Mouse (Mus musculus) heart, embryonic 11.5 days (tissue): ENCODE measurements around the gene Tmeff1. TPM values are rescaled to one million over a fixed set of nuclear protein-coding genes. Genes with fewer than 3 reads are reported as not detected.

Experiments
- ATAC-seq: fragments of 200-750 bp; cut with Nextera tagmentation; replicated peaks from 2 replicates; pipeline ENCODE4 v1.8.0; 2017; ENCODE audit warnings: moderate library complexity; ENCODE audit not compliant: insufficient number of reproducible peaks, low FRiP score, low TSS enrichment
- H3K27ac ChIP-seq: fragments of 300-500 bp; sonication (generic); 2 replicates; pipeline ENCODE4 v1.5.1; 2014; ENCODE audit warnings: mild to moderate bottlenecking, low read depth, low read length
- H3K27me3 ChIP-seq: fragments of 300-500 bp; sonication (generic); 2 replicates; pipeline ENCODE4 v1.6.1; 2014; ENCODE audit warnings: mild to moderate bottlenecking, low read length, mixed read lengths; ENCODE audit not compliant: control insufficient read depth, insufficient read depth
- H3K36me3 ChIP-seq: fragments of 300-500 bp; sonication (generic); 2 replicates; pipeline ENCODE4 v1.6.1; 2014; ENCODE audit warnings: mild to moderate bottlenecking, low read length, moderate library complexity, mixed read lengths; ENCODE audit not compliant: control insufficient read depth, insufficient read depth
- H3K4me1 ChIP-seq: fragments of 300-500 bp; sonication (generic); 2 replicates; pipeline ENCODE4 v1.6.1; 2014; ENCODE audit warnings: low read length; ENCODE audit not compliant: control insufficient read depth, insufficient read depth
- H3K4me2 ChIP-seq: fragments of 300-500 bp; sonication (generic); 2 replicates; pipeline ENCODE4 v1.6.1; 2014; ENCODE audit warnings: mild to moderate bottlenecking, moderate library complexity
- H3K4me3 ChIP-seq: fragments of 300-500 bp; sonication (generic); 2 replicates; pipeline ENCODE4 v1.5.1; 2014; ENCODE audit warnings: low read depth, low read length
- H3K9ac ChIP-seq: fragments of 300-500 bp; sonication (generic); 2 replicates; pipeline ENCODE4 v1.6.1; 2014; ENCODE audit warnings: mild to moderate bottlenecking, low read depth, low read length, moderate library complexity
- H3K9me3 ChIP-seq: fragments of 300-500 bp; sonication (generic); replicated peaks from 2 replicates; pipeline ENCODE4 v1.6.1; 2016; ENCODE audit warnings: low read length; ENCODE audit not compliant: control insufficient read depth
- WGBS: fragments of 180-500 bp; shearing (Covaris S2); extraction: QIAGEN DNeasy Blood & Tissue Kit; methylation state at CpG from one replicate; pipeline ENCODE4 v1.1.7; 2014; ENCODE audit not compliant: insufficient replicate concordance; 5-methylcytosine and 5-hydroxymethylcytosine counted together
- polyA plus RNA-seq: library from polyadenylated mRNA; unstranded; fragments of >200 nt; fragmentation: Nextera tagmentation; extraction: Ambion mirVana; gene quantifications from 2 replicates; pipeline ENCODE4 v1.2.1, GENCODE M21; 2014

Tmeff1 gene
- polyA plus RNA-seq, 1 experiment from 2014 or later: 51.2 TPM

- Histone ChIP-seq H3K27ac (no peak overlapping the region), H3K9me3 (no peaks in the 10 kb centered on the region), H3K36me3 (peaks cover 8% of the 10 kb centered on the region; the same call in 1 of the 2 replicates), H3K4me1 (no peaks in the 10 kb centered on the region), H3K9ac (no peak overlapping the region), H3K27me3 (no peaks in the 10 kb centered on the region), H3K4me3 (no peak overlapping the region), H3K4me2 (no peak overlapping the region)
- ATAC-seq: no peak
- 16% methylated on average over 3 of the region's 3 CpGs for WGBS
Observed at GRCm38 (mm10) chr4:48555729-48556128, 29.2 kb upstream of the Tmeff1 start.

- no peaks in the 10 kb centered on the region for H3K9me3 ChIP-seq
- WGBS: 87% methylated on average over 14 of the region's 14 CpGs
- no peak overlapping the region for H3K27ac ChIP-seq
- no peaks in the 10 kb centered on the region for H3K4me1 ChIP-seq
- H3K27me3 ChIP-seq: no peaks in the 10 kb centered on the region
- H3K36me3 ChIP-seq: peaks cover 6% of the 10 kb centered on the region; the same call in 1 of the 2 replicates
- H3K4me3 ChIP-seq: no peak overlapping the region
- no peak overlapping the region for H3K4me2 ChIP-seq
- H3K9ac ChIP-seq: no peak overlapping the region
- ATAC-seq: no peak
Observed at GRCm38 (mm10) chr4:48559652-48560051, 25.3 kb upstream of the Tmeff1 start.

GRCm38 (mm10) chr4:48561824-48562223 lies 23.1 kb upstream of the Tmeff1 start:
- H3K4me2 ChIP-seq: no peak overlapping the region
- 89% methylated on average over 8 of the region's 8 CpGs for WGBS
- no peak overlapping the region for H3K9ac ChIP-seq
- no peak overlapping the region for H3K27ac ChIP-seq
- no peaks in the 10 kb centered on the region for H3K9me3 ChIP-seq
- no peak overlapping the region for H3K4me3 ChIP-seq
- no peak for ATAC-seq
- H3K36me3 ChIP-seq: peaks cover 6% of the 10 kb centered on the region; the same call in 1 of the 2 replicates
- H3K27me3 ChIP-seq: no peaks in the 10 kb centered on the region
- H3K4me1 ChIP-seq: 0 out of 2 replicates have a peak, but pooled peaks cover 2% of the 10 kb centered on the region

GRCm38 (mm10) chr4:48564962-48565361 lies 20.0 kb upstream of the Tmeff1 start:
- Histone ChIP-seq H3K36me3 (0 out of 2 replicates have a peak, but pooled peaks cover 4% of the 10 kb centered on the region), H3K4me1 (peaks cover 8% of the 10 kb centered on the region), H3K27ac (no peak overlapping the region), H3K4me3 (no peak overlapping the region), H3K27me3 (no peaks in the 10 kb centered on the region), H3K9ac (no peak overlapping the region), H3K9me3 (no peaks in the 10 kb centered on the region), H3K4me2 (no peak overlapping the region)
- no peak for ATAC-seq

GRCm38 (mm10) chr4:48576361-48576760 lies 8.6 kb upstream of the Tmeff1 start:
- H3K4me1 ChIP-seq: peaks cover 2% of the 10 kb centered on the region; the same call in 1 of the 2 replicates
- H3K36me3 ChIP-seq: no peaks in the 10 kb centered on the region
- no peak for ATAC-seq
- no peaks in the 10 kb centered on the region for H3K9me3 ChIP-seq
- H3K27me3 ChIP-seq: no peaks in the 10 kb centered on the region
- WGBS: 83% methylated on average over 7 of the region's 7 CpGs
- H3K27ac ChIP-seq: no peak overlapping the region
- H3K4me3 ChIP-seq: no peak overlapping the region
- H3K9ac ChIP-seq: no peak overlapping the region
- H3K4me2 ChIP-seq: no peak overlapping the region

- Histone ChIP-seq H3K9me3 (no peaks in the 10 kb centered on the region), H3K27ac (no peak overlapping the region), H3K4me1 (peaks cover 3% of the 10 kb centered on the region; the same call in 1 of the 2 replicates), H3K4me3 (no peak overlapping the region), H3K9ac (no peak overlapping the region), H3K27me3 (no peaks in the 10 kb centered on the region), H3K4me2 (no peak overlapping the region), H3K36me3 (no peaks in the 10 kb centered on the region)
- no peak for ATAC-seq
- 78% methylated on average over 1 of the region's 1 CpGs for WGBS
Observed at GRCm38 (mm10) chr4:48577831-48578230, 7.1 kb upstream of the Tmeff1 start.

GRCm38 (mm10) chr4:48578399-48578798 lies 6.6 kb upstream of the Tmeff1 start:
- Histone ChIP-seq H3K9ac (no peak overlapping the region), H3K4me1 (peaks cover 3% of the 10 kb centered on the region; the same call in 1 of the 2 replicates), H3K36me3 (no peaks in the 10 kb centered on the region), H3K27ac (no peak overlapping the region), H3K27me3 (no peaks in the 10 kb centered on the region), H3K4me2 (no peak overlapping the region), H3K4me3 (no peak overlapping the region), H3K9me3 (no peaks in the 10 kb centered on the region)
- 52% methylated on average over 4 of the region's 4 CpGs for whole genome bisulfite sequencing
- ATAC-seq: no peak

GRCm38 (mm10) chr4:48579475-48580110 lies 5.4 kb upstream of the Tmeff1 start:
- Histone ChIP-seq H3K4me1 (peaks cover 3% of the 10 kb centered on the region; the same call in 1 of the 2 replicates), H3K9ac (no peak overlapping the region), H3K4me3 (no peak overlapping the region), H3K4me2 (no peak overlapping the region), H3K27me3 (no peaks in the 10 kb centered on the region), H3K27ac (no peak overlapping the region), H3K9me3 (no peaks in the 10 kb centered on the region), H3K36me3 (no peaks in the 10 kb centered on the region)
- 60% methylated on average over 6 of the region's 6 CpGs for WGBS
- ATAC-seq: no peak

GRCm38 (mm10) chr4:48581201-48581600 lies 3.8 kb upstream of the Tmeff1 start:
- Histone ChIP-seq H3K27me3 (no peaks in the 10 kb centered on the region), H3K9ac (no peak overlapping the region), H3K27ac (no peak overlapping the region), H3K4me1 (peaks cover 3% of the 10 kb centered on the region; the same call in 1 of the 2 replicates), H3K4me2 (no peak overlapping the region), H3K4me3 (no peak overlapping the region), H3K36me3 (no peaks in the 10 kb centered on the region), H3K9me3 (no peaks in the 10 kb centered on the region)
- WGBS: 27% methylated on average over 2 of the region's 2 CpGs
- ATAC-seq: no peak
